Mouse (Mus musculus): Measurements from ENCODE around the gene Xlr3b. TPM values are rescaled to one million over a fixed set of nuclear protein-coding genes. Genes with fewer than 3 reads are reported as not detected.
"Not testable (repeated sequence)": the region's sequence is repeated elsewhere in the genome, so short reads cannot be mapped to it uniquely, and the experiment has no call there.

Xlr3b gene
- total RNA-seq (2017), result 3.2 and 7.7 TPM in 2 replicates

GRCm38 (mm10) chrX:73191934-73192333 lies at the start of gene Xlr3b:
Gene Xlr3b (plus strand): TSS chrX:73192207.
- peak; percentile 60 for ATAC-seq (replicated peaks; ENCODE audit: low read depth, poor library complexity, severe bottlenecking)

- ATAC-seq (replicated peaks; ENCODE audit: low read depth, poor library complexity, severe bottlenecking), result peak; percentile 92
Observed at GRCm38 (mm10) chrX:73143218-73143618, 48.8 kb upstream of the Xlr3b start.

- ATAC-seq (replicated peaks; ENCODE audit: low read depth, poor library complexity, severe bottlenecking), result not testable (repeated sequence)
Observed at GRCm38 (mm10) chrX:73148496-73148895, 43.5 kb upstream of the Xlr3b start, which contains the start of gene Xlr5b. Gene Xlr5b (plus strand): TSS chrX:73148796.

- ATAC-seq (replicated peaks; ENCODE audit: low read depth, poor library complexity, severe bottlenecking), result not testable (repeated sequence)
Observed at GRCm38 (mm10) chrX:73149350-73149749, 42.7 kb upstream of the Xlr3b start, which contains the start of gene DXBay18. Gene DXBay18 (minus strand): TSS chrX:73149450.

- ATAC-seq (replicated peaks; ENCODE audit: low read depth, poor library complexity, severe bottlenecking), result not testable (repeated sequence)
Observed at GRCm38 (mm10) chrX:73176889-73177288, 15.1 kb upstream of the Xlr3b start, which contains the start of gene Spin2d. Gene Spin2d (minus strand): TSS chrX:73176989.

- 0 out of 2 replicates have a peak, but pooled peaks have one; percentile 29 for ATAC-seq (replicated peaks; ENCODE audit: low read depth, poor library complexity, severe bottlenecking)
Observed at GRCm38 (mm10) chrX:73213819-73214564, 22.0 kb downstream of the Xlr3b start, which contains the start of gene Xlr4b. Gene Xlr4b (plus strand): TSS chrX:73214333.

- no peak for ATAC-seq (replicated peaks; ENCODE audit: low read depth, poor library complexity, severe bottlenecking)
Observed at GRCm38 (mm10) chrX:73225365-73225764, 33.4 kb downstream of the Xlr3b start.

GRCm38 (mm10) chrX:73227914-73228605 lies 36.1 kb downstream of the Xlr3b start, which contains the start of gene F8a:
Gene F8a (plus strand): TSS chrX:73228291.
- peak; percentile 94 for ATAC-seq (replicated peaks; ENCODE audit: low read depth, poor library complexity, severe bottlenecking)

- ATAC-seq (replicated peaks; ENCODE audit: low read depth, poor library complexity, severe bottlenecking), result peak; percentile 50
Observed at GRCm38 (mm10) chrX:73228606-73229214, 36.7 kb downstream of the Xlr3b start.

- ATAC-seq (replicated peaks; ENCODE audit: low read depth, poor library complexity, severe bottlenecking), result no peak
Observed at GRCm38 (mm10) chrX:73229288-73229687, 37.3 kb downstream of the Xlr3b start.

- not testable (repeated sequence) for ATAC-seq (replicated peaks; ENCODE audit: low read depth, poor library complexity, severe bottlenecking)
Observed at GRCm38 (mm10) chrX:73242821-73243325, 50.9 kb downstream of the Xlr3b start, which contains the start of gene Xlr4c. Gene Xlr4c (minus strand): TSS chrX:73243130.

Other genes starting within 250 kb of the Xlr3b start
- gene Zfp185, start 204.9 kb upstream of the Xlr3b start, total RNA-seq (2017), result 0.34 TPM in 1 of 2 replicates, not detected in the other
- gene Pnma5, start 155.1 kb upstream of the Xlr3b start, total RNA-seq (2017), result not detected in 2 replicates
- not detected in 2 replicates for gene Pnma3, start 127.4 kb upstream of the Xlr3b start, total RNA-seq (2017)
- 11.7 and 42.1 TPM in 2 replicates for gene Xlr4a, start 109.7 kb upstream of the Xlr3b start, total RNA-seq (2017)
- 4.1 and 8.2 TPM in 2 replicates for gene Xlr3a, start 95.1 kb upstream of the Xlr3b start, total RNA-seq (2017)
- not detected in 2 replicates for gene Gm14685, start 75.2 kb upstream of the Xlr3b start, total RNA-seq (2017)
- gene Xlr5b, start 43.4 kb upstream of the Xlr3b start, total RNA-seq (2017), result not detected in 2 replicates
- not detected in 2 replicates for gene DXBay18, start 42.8 kb upstream of the Xlr3b start, total RNA-seq (2017)
- gene Spin2d, start 15.2 kb upstream of the Xlr3b start, total RNA-seq (2017), result 1.1 TPM in 1 of 2 replicates, not detected in the other
- 20.1 and 36.6 TPM in 2 replicates for gene Xlr4b, start 22.1 kb downstream of the Xlr3b start, total RNA-seq (2017)
- gene F8a, start 36.1 kb downstream of the Xlr3b start, total RNA-seq (2017), result 4.7 and 7.4 TPM in 2 replicates
- gene Xlr4c, start 50.9 kb downstream of the Xlr3b start, total RNA-seq (2017), result 5.8 and 6.2 TPM in 2 replicates
- not detected in 2 replicates for gene Xlr3c, start 73.2 kb downstream of the Xlr3b start, total RNA-seq (2017)
- gene Xlr5a, start 100.8 kb downstream of the Xlr3b start, total RNA-seq (2017), result not detected in 2 replicates
- gene Xlr5c, start 100.8 kb downstream of the Xlr3b start, total RNA-seq (2017), result not detected in 2 replicates
- gene Gm45015, start 144.6 kb downstream of the Xlr3b start, total RNA-seq (2017), result not detected in 2 replicates
- gene Zfp275, start 150.4 kb downstream of the Xlr3b start, total RNA-seq (2017), result 9.8 and 10.1 TPM in 2 replicates
- gene Gm18336, start 206.5 kb downstream of the Xlr3b start, total RNA-seq (2017), result not detected in 2 replicates
- not detected in 2 replicates for gene Zfp92, start 218.9 kb downstream of the Xlr3b start, total RNA-seq (2017)
- not detected in 2 replicates for gene Trex2, start 243.1 kb downstream of the Xlr3b start, total RNA-seq (2017)

Data from common myeloid progenitor, adult 5-6 weeks (primary cell).